8 mouse cellular contexts compared by ENCODE assay signal in the genomic region with DNA sequence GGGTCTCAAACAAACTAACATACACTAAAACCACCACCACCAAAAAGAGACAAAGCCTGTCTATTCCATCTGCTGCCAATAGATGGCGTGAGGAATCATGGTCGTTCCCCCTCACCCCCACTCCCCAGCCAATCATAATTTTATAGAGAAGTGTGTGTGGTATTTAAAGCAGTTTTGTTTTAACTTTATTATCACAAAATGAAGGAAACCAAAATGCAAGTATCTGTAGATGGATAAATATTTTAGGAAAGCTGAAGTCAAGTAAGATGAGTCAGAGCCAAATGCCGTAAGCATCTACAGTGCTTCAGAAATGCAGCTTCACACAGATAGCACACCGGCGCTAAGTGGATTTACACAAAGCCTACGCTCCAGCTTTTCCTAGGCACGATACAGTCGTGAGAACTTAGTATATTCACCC.
DNase-seq lines count a peak whose midpoint lies in the region; ATAC-seq and TF ChIP-seq lines count a peak whose summit lies in the region.

No protein-coding gene starts in this region.

- DNase-seq in gastrocnemius, adult 2 months = no peak
- no peak for DNase-seq in gastrocnemius, postnatal 14 days
- peak; percentile 32 for DNase-seq in 3T3-L1 (ENCODE audit: low read depth, low spot score)
- peak; percentile 13 for DNase-seq in c-Kit-positive CD71-negative TER-119-negative erythroid progenitor cells, embryonic 14.5 days (ENCODE audit: low read depth)
- peak; percentile 78 for DNase-seq in forebrain, embryonic 14.5 days (ENCODE audit: low spot score)
- DNase-seq in limb, embryonic 14.5 days (ENCODE audit: low spot score) = peak; percentile 21
- DNase-seq in right cerebral cortex, postnatal 36 days (ENCODE audit: low spot score in 2 of 2) = peak; percentile 41 to 55
- no peak for DNase-seq in gastrocnemius, adult 18-20 months (ENCODE audit: low spot score)

- peak overlapping the region; percentile 52 for H3K4me2 ChIP-seq in forebrain, embryonic 14.5 days (ENCODE audit: low read length)
- no peak overlapping the region for H3K4me2 ChIP-seq in limb, embryonic 14.5 days (replicated peaks; ENCODE audit: low read depth, low read length, severe bottlenecking)

- 16% methylated on average over 8 of the region's 8 CpGs for WGBS in forebrain, embryonic 14.5 days
- WGBS in limb, embryonic 14.5 days = 22% methylated on average over 8 of the region's 8 CpGs

- H3K27me3 ChIP-seq in forebrain, embryonic 14.5 days (replicated peaks; ENCODE audit: control insufficient read depth, insufficient read depth, low read length) = 0 out of 2 replicates have a peak, but pooled peaks cover 4% of the 10 kb centered on the region
- H3K27me3 ChIP-seq in limb, embryonic 14.5 days (ENCODE audit: control insufficient read depth, insufficient read depth, low read length) = no peaks in the 10 kb centered on the region

- no peaks in the 10 kb centered on the region for H3K36me3 ChIP-seq in forebrain, embryonic 14.5 days (ENCODE audit: control insufficient read depth, insufficient read depth, low read length)
- no peaks in the 10 kb centered on the region for H3K36me3 ChIP-seq in limb, embryonic 14.5 days (ENCODE audit: control insufficient read depth, insufficient read depth, low read length)

- no peak overlapping the region for H3K4me3 ChIP-seq in gastrocnemius, adult 2 months
- H3K4me3 ChIP-seq in forebrain, embryonic 14.5 days (ENCODE audit: low read depth, low read length) = no peak overlapping the region
- no peak overlapping the region for H3K4me3 ChIP-seq in limb, embryonic 14.5 days (replicated peaks; ENCODE audit: low read length)

- no peak for TF ChIP-seq POLR2A in limb, embryonic 14.5 days (IDR thresholded peaks at IDR 0.05; ENCODE audit: borderline replicate concordance, extremely low read depth, insufficient read depth, insufficient read length)

- ATAC-seq in forebrain, embryonic 14.5 days = no peak
- ATAC-seq in limb, embryonic 14.5 days (ENCODE audit: low FRiP score, low read depth) = no peak

- intact Hi-C loops in gastrocnemius, adult 2 months (cut with DNase I) = no loop called here
- intact Hi-C loops in gastrocnemius, postnatal 14 days (cut with DNase I; ENCODE audit: low total_unique reads) = no loop called here

- H3K9me3 ChIP-seq in forebrain, embryonic 14.5 days (replicated peaks; ENCODE audit: control insufficient read depth, low read length) = no peaks in the 10 kb centered on the region
- no peaks in the 10 kb centered on the region for H3K9me3 ChIP-seq in limb, embryonic 14.5 days (ENCODE audit: control insufficient read depth, low read length)

- H3K27ac ChIP-seq in gastrocnemius, adult 2 months = no peak overlapping the region
- H3K27ac ChIP-seq in forebrain, embryonic 14.5 days (ENCODE audit: low read depth, low read length) = peak overlapping the region; percentile 93
- H3K27ac ChIP-seq in limb, embryonic 14.5 days (replicated peaks; ENCODE audit: low read depth, low read length) = no peak overlapping the region

- peaks cover 19% of the 10 kb centered on the region for H3K4me1 ChIP-seq in forebrain, embryonic 14.5 days (ENCODE audit: control insufficient read depth, insufficient read depth, low read length)
- peaks cover 5% of the 10 kb centered on the region; the same call in 1 of the 2 replicates for H3K4me1 ChIP-seq in limb, embryonic 14.5 days (ENCODE audit: control insufficient read depth, insufficient read depth, low read length)

- TF ChIP-seq CTCF in gastrocnemius, adult 2 months (IDR thresholded peaks at IDR 0.05) = peak; percentile 60

- H3K9ac ChIP-seq in forebrain, embryonic 14.5 days (ENCODE audit: low read length) = no peak overlapping the region; the same call in 1 of the 2 replicates
- no peak overlapping the region for H3K9ac ChIP-seq in limb, embryonic 14.5 days (ENCODE audit: low read depth, low read length, severe bottlenecking)

Comparison
In these comparisons a context has a peak if more than half of its experiments do, and no peak if none do; other contexts are left out.
1. DNase-seq: peak in 3T3-L1 (single experiment), c-Kit-positive CD71-negative TER-119-negative erythroid progenitor cells, embryonic 14.5 days (single experiment), forebrain, embryonic 14.5 days (single experiment), limb, embryonic 14.5 days (single experiment) and right cerebral cortex, postnatal 36 days (2 of 2); none in gastrocnemius, adult 2 months (single experiment), gastrocnemius, postnatal 14 days (single experiment) and gastrocnemius, adult 18-20 months (single experiment).